Mouse (Mus musculus): ENCODE results near the gene Mink1.

DNA sequence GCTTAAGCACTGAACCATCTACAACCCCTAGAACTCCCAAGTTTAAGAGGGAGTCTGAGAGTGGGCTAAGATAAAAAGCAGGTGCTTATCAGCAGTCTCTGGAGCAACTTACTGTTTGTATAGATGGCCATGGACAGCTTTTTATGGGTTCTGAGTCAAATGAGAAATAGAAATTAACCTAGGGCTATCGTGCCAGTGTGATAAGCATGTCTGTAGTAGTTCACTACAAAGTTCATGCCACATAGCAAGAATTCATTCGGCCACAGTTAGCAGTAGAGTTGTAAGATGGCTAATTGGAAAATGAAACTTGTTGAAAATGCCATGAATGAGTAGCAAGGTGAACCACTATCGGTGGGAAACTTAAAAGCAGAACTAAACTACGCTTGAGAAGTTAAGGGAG, 85.8 kb downstream of the Mink1 start:
- TF ChIP-seq CTCF (IDR thresholded peaks at IDR 0.05; ENCODE audit: insufficient read depth, low read length) (no peak), POLR2A (IDR thresholded peaks at IDR 0.05; ENCODE audit: borderline replicate concordance, extremely low read depth, low read depth, low read length) (no peak)

Measured in lung, adult 2 months (tissue).